Mouse (Mus musculus) heart, adult 2 months (tissue): ENCODE results near the gene Arhgef1. TPM values are rescaled to one million over a fixed set of nuclear protein-coding genes. Genes with fewer than 3 reads are reported as not detected.

Experiments used
- DNase-seq, 2 experiments: peaks; one replicate each; pipeline ENCODE4 v3.0.0; 2021
- H3K27ac ChIP-seq: fragments of 200-600 bp; 2 replicates; pipeline ENCODE4 v1.8.1; 2022
- H3K27me3 ChIP-seq: fragments of 200-500 bp; 2 replicates; pipeline ENCODE4 v1.6.1; 2012; ENCODE audit warnings: mild to moderate bottlenecking, low read length, inconsistent platforms, mixed read lengths; ENCODE audit not compliant: control insufficient read depth, insufficient read depth
- H3K36me3 ChIP-seq: fragments of 200-500 bp; 2 replicates; pipeline ENCODE4 v1.6.1; 2012; ENCODE audit warnings: low read length, inconsistent platforms; ENCODE audit not compliant: control insufficient read depth, insufficient read depth
- H3K4me1 ChIP-seq: fragments of 200-500 bp; 2 replicates; pipeline ENCODE4 v1.6.1; 2011; ENCODE audit warnings: low read length; ENCODE audit not compliant: control insufficient read depth, insufficient read depth
- H3K4me3 ChIP-seq: fragments of 200-600 bp; 2 replicates; pipeline ENCODE4 v1.8.1; 2022
- H3K79me2 ChIP-seq: fragments of 200-500 bp; replicated peaks from 2 replicates; pipeline ENCODE4 v1.6.1; 2012; ENCODE audit warnings: mild to moderate bottlenecking, inconsistent platforms, low read length, moderate library complexity, mixed read lengths; ENCODE audit not compliant: control insufficient read depth, insufficient read depth
- H3K9ac ChIP-seq: fragments of 200-500 bp; 2 replicates; pipeline ENCODE4 v1.6.1; 2012; ENCODE audit warnings: low read depth, mild to moderate bottlenecking, control low read depth, inconsistent platforms, low read length, mixed read lengths
- CTCF ChIP-seq: fragments of 200-600 bp; IDR thresholded peaks from 2 replicates; pipeline ENCODE4 v1.8.1; 2022; ENCODE audit warnings: antibody characterized with exemption, mild to moderate bottlenecking, moderate library complexity
- EP300 ChIP-seq: fragments of 200-500 bp; IDR thresholded peaks from 2 replicates; pipeline ENCODE4 v1.6.1; 2011; ENCODE audit warnings: low read depth, low read length, control low read depth; ENCODE audit not compliant: insufficient read depth
- POLR2A ChIP-seq: fragments of 200-500 bp; IDR thresholded peaks from 2 replicates; pipeline ENCODE4 v1.6.1; 2011; ENCODE audit warnings: mild to moderate bottlenecking, low read depth, low read length, control low read depth; ENCODE audit not compliant: insufficient read depth
- WGBS: fragments of 180-500 bp; shearing (Covaris S2); methylation state at CpG from one replicate; pipeline ENCODE4 v1.1.7; 2018; 5-methylcytosine and 5-hydroxymethylcytosine counted together
- intact Hi-C: fragments of 180-260 bp; cut with DNase I; formaldehyde crosslinking; loops from one replicate; pipeline ENCODE4 v1.15.1; 2025
- polyA plus RNA-seq: library from polyadenylated mRNA; depleted of rRNA; stranded (reverse); fragments of >200 nt; gene quantifications from 2 replicates; pipeline ENCODE4 v1.2.3, GENCODE M21; 2012
- total RNA-seq, 2 experiments: library from RNA; stranded (reverse); gene quantifications; 2 replicates each; pipeline ENCODE4 v1.2.3; 2021

The Arhgef1 gene
- total and polyA plus RNA-seq, 3 experiments = 43.0 to 105 (median 43.2) TPM

DNA sequence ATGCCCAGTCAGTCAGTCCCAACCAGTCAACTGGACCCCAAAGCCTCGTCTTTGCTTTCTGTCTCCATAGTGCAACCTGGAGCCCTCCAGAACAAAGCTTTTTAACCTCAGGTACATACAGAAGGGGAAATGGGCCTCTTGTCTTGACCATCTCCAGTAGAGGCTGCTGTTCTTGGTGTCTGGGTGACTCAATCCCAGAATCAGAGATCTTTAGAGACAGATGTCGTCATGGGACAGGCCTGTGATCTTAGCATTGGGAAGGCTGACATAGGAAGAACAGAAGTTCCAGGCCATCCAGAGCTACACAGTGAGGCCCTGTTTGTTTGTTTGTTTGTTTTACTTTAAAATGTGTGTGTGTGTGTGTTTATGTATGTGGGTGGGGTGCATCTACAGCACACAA is 61.6 kb downstream of the Arhgef1 start:
- H3K27me3 ChIP-seq = no peaks in the 10 kb centered on the region
- no peaks in the 10 kb centered on the region for H3K36me3 ChIP-seq
- H3K79me2 ChIP-seq = no peaks in the 10 kb centered on the region
- H3K9ac ChIP-seq = no peak overlapping the region
- no peaks in the 10 kb centered on the region for H3K4me1 ChIP-seq
- H3K4me3 ChIP-seq = no peak overlapping the region
- WGBS = 62% methylated on average over 2 of the region's 2 CpGs
- TF ChIP-seq CTCF (no peak), POLR2A (no peak), EP300 (no peak)
- intact Hi-C loops = no loop called here
- DNase-seq = no peak
- H3K27ac ChIP-seq = no peak overlapping the region

- no peak overlapping the region for H3K4me3 ChIP-seq
- H3K4me1 ChIP-seq = no peaks in the 10 kb centered on the region
- H3K27me3 ChIP-seq = no peaks in the 10 kb centered on the region
- H3K9ac ChIP-seq = no peak overlapping the region
- peak; percentile 76 to 86 for DNase-seq
- H3K79me2 ChIP-seq = no peaks in the 10 kb centered on the region
- no peaks in the 10 kb centered on the region for H3K36me3 ChIP-seq
- TF ChIP-seq POLR2A = no peak
- peak; percentile 75 for TF ChIP-seq CTCF
- no peak for TF ChIP-seq EP300
- WGBS = 7% methylated on average over 5 of the region's 5 CpGs
- intact Hi-C loops = loop anchor here (1.0 kb wide), 1 partner anchor 75 kb away; no protein-coding TSS in a partner anchor
- H3K27ac ChIP-seq = no peak overlapping the region
Observed at GRCm38 (mm10) chr7:24964897-24965535, 62.3 kb downstream of the Arhgef1 start.

GRCm38 (mm10) chr7:24967966-24968365 is 65.3 kb downstream of the Arhgef1 start:
- Histone ChIP-seq H3K36me3 (peaks cover 3% of the 10 kb centered on the region), H3K27me3 (no peaks in the 10 kb centered on the region), H3K4me3 (no peak overlapping the region), H3K79me2 (no peaks in the 10 kb centered on the region), H3K27ac (no peak overlapping the region), H3K4me1 (peaks cover 1% of the 10 kb centered on the region; the same call in 1 of the 2 replicates), H3K9ac (no peak overlapping the region)
- WGBS = 84% methylated on average over 8 of the region's 8 CpGs
- DNase-seq = no peak
- TF ChIP-seq POLR2A (no peak), CTCF (no peak), EP300 (no peak)
- intact Hi-C loops = no loop called here

GRCm38 (mm10) chr7:24968463-24968862 is 65.8 kb downstream of the Arhgef1 start:
- Histone ChIP-seq H3K36me3 (peaks cover 3% of the 10 kb centered on the region), H3K79me2 (no peaks in the 10 kb centered on the region), H3K4me1 (peaks cover 1% of the 10 kb centered on the region; the same call in 1 of the 2 replicates), H3K27me3 (no peaks in the 10 kb centered on the region), H3K9ac (no peak overlapping the region), H3K27ac (no peak overlapping the region), H3K4me3 (no peak overlapping the region)
- 78% methylated on average over 6 of the region's 6 CpGs for WGBS
- no peak for TF ChIP-seq EP300
- no peak; the same call in 1 of the 2 replicates for TF ChIP-seq POLR2A
- DNase-seq = no peak
- intact Hi-C loops = no loop called here

GRCm38 (mm10) chr7:24969805-24970204 is 67.1 kb downstream of the Arhgef1 start:
- Histone ChIP-seq H3K79me2 (no peaks in the 10 kb centered on the region), H3K4me3 (no peak overlapping the region), H3K27ac (no peak overlapping the region), H3K36me3 (peaks cover 3% of the 10 kb centered on the region), H3K9ac (no peak overlapping the region), H3K4me1 (peaks cover 1% of the 10 kb centered on the region; the same call in 1 of the 2 replicates), H3K27me3 (no peaks in the 10 kb centered on the region)
- intact Hi-C loops = loop anchor here (5.0 to 10.0 kb wide), 3 partner anchors 153 to 435 kb away; partner anchors contain the start of genes Gsk3a and Irgq
- TF ChIP-seq CTCF (no peak), POLR2A (no peak), EP300 (no peak)
- 86% methylated on average over 12 of the region's 12 CpGs for WGBS
- no peak for DNase-seq

DNA sequence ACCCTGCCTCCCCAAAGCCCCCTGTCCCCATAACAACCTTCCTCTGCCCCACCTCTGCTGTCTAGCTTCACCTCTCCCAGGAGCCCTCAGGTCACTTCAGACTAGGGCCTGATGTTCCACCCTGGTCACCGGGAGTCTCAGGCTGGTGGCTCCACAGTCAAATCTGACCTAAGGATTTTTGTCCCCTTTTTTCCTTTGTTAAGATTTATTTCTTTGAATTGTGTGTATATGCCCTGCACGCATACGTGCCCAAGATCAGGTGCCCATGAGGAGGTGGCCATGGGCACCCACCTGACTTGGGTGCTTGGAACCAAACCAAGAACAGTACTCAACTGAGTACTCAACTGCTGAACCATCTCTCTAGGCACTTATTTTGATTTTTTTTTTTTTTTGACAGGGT is 67.6 kb downstream of the Arhgef1 start:
- H3K4me3 ChIP-seq = no peak overlapping the region
- H3K36me3 ChIP-seq = peaks cover 3% of the 10 kb centered on the region
- 94% methylated on average over 3 of the region's 3 CpGs for WGBS
- TF ChIP-seq POLR2A = no peak
- no peak for TF ChIP-seq EP300
- no peak for TF ChIP-seq CTCF
- no peak overlapping the region for H3K27ac ChIP-seq
- no peak for DNase-seq
- no peaks in the 10 kb centered on the region for H3K79me2 ChIP-seq
- peaks cover 1% of the 10 kb centered on the region; the same call in 1 of the 2 replicates for H3K4me1 ChIP-seq
- intact Hi-C loops = loop anchor here (5.0 to 10.0 kb wide), 3 partner anchors 153 to 436 kb away; partner anchors contain the start of genes Gsk3a and Irgq
- H3K9ac ChIP-seq = no peak overlapping the region
- H3K27me3 ChIP-seq = no peaks in the 10 kb centered on the region
